Mouse (Mus musculus): ENCODE data around the gene Npnt.

Gene Npnt

DNA sequence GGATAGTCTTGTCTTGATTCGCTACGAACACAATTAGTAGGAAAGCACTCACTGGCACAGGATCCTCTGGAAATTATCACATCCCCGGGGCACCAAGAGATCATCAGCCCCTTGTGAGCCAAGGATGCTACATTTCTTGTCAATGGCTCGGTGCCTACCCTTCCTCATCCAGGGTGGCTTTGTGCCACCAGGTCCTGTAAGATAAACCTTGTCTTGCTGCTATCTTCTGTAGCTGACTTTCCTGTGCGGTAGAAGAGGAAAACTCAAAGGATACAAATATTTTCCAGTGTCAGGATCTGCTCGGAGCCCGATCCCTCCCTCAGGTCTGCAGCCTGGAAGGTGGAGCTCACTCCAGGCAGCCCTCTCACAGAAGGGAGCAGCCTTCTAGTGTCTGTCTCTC is 90.5 kb downstream of the Npnt start:
- no peak for DNase-seq (ENCODE audit: low read depth, low spot score)

DNA sequence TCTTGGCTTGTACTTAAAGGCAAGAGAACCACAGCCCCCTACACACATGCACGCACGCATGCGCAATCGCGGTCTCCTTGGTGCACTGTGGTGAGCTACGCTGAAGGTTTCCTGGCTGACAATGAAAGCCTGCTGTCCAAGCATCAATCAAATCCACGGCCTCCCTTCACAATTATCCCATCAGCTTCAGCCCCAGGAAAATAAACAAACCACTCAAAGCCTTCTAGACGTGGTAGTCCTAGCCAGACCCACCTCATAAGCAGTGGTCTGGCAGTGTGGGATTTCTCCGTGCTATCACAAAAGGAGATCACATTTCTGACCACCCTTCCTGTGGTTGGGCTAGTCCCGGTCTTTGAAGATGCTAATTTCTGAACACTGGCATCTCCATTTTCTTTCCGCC is 91.2 kb downstream of the Npnt start:
- no peak for DNase-seq (ENCODE audit: low read depth, low spot score)

DNA sequence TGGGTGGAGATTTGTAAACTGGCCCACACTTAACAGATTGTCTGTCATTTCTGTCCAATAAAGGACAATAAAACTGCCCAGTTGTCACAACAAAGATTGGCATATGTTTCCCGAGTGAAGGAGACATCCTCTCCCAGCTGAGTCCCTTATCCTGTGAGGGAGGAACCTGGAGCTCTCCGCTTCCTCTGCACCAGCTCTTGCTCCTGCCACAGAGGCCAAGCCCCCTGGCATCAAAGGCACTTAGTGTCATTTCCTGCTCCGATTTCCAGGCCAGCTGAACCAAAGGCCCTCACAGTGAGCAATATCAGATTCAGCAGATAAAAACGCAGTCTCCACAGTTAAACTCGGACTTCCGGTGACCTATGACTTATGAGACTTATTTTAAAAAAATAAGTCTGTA is 93.4 kb downstream of the Npnt start:
- DNase-seq (ENCODE audit: low read depth, low spot score), result no peak

DNA sequence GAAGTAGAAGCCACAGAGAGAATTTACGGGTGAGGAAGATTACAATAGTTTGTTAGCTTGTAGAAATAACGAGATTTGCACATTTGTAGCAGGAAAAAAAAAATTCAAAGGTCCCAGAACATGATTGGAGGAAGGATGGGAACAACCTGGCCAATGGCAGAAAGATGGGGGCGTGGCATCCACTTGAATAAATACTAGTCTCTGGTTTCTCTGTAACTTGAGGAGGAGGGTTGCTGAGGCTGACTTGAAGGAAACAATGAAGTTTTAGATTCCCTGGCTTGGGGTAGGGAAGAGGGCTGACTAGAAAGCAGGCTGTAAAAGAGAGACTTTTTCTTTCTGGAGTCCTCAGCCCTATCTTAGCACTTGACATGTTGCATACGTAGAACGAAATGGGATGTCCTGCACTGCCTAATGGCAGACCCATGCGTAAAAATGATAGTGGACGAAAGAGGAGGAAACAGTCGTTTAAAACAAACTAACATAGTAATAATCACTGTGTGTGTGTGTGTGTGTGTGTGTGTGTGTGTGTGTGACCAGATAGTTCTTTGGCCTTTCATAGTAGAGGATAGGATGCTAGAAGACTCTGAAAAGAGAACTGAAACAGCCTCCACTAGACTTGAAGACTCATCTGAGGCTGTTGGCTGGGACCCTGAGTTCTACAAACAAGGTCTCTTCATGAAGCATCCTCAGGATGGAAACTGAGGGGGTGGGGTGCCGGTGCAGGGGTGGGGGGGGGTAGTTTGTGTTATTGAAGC is 94.5 kb downstream of the Npnt start:
- no peak for DNase-seq (ENCODE audit: low read depth, low spot score)

DNA sequence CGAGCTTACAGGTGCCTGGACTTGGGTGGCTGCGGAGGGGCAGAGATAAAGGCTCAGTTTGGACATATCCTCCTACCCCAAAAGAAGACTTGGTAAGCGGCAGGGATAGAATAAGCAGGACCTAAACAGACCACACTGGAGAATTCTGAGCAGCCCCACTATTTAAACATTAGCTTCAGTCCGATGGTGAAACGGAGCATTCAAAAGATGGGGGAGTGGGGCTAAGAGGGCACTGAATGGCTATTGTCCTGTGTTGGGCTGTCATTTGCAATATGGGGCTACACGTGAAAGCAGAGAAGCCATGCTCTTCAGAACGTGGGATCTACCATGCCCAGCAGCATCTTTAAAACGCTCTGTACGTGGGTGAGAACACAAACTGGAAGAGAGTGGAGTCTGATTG is 95.8 kb downstream of the Npnt start:
- DNase-seq (ENCODE audit: low read depth, low spot score), result no peak

DNA sequence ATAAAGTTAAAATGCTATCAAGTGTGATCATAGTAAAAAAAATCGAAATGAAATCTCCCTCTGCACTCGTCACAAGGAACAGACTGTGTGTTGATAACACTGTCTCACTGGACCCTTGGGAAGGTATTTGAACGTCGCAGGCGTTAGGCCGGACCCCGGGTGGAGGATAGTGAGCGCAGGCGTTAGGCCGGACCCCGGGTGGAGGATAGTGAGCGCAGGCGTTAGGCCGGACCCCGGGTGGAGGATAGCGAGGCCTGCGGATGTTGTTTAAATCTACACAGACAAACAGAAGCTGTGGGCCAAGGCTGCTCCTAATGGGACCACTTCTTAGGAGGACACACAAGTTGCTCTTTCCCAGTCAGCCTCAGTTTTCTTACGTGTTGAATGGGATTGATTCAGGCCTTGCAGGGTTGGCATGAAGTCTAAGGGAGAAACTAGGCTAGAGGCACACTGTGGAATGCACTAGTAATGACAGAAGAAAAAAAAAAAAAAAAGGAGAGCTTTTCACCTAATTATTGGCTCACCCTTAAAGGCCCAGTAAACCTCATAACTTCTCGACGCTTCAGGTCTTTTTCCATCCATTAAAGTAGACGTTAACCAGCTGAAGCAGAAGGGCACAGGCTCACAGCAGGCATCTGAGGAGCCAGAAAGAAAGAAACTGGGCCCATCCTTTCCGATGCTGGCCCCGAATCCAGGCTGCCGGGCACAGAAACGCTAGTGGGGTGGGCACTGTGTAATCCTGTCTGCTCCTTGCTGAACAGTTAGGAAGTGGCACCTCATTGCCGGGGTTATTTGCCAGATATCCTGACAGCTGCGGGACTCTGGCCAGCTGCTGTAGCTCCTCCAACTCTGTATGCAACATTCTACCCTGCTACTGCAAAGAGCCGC is 98.0 kb downstream of the Npnt start:
- DNase-seq (ENCODE audit: low read depth, low spot score), result no peak

DNA sequence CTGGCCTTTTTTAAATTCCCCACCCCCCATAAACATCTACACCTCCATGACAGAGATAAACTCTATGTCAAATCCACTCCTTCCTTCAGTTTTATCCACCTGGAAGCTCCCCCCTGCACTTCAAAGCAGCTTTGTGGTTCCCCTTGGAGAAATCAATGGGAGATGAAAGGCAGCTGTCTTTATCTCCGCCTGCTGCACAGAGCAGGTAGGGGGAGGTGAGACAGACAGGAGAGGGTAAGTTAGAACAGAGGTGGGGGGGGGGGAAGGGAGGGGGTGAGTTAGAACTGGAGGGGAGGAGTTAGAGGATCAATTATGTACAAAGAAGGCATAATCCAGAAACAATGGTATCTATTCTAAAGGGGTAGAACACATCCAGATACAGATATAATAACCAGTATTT is 98.7 kb downstream of the Npnt start:
- DNase-seq (ENCODE audit: low read depth, low spot score), result no peak

DNA sequence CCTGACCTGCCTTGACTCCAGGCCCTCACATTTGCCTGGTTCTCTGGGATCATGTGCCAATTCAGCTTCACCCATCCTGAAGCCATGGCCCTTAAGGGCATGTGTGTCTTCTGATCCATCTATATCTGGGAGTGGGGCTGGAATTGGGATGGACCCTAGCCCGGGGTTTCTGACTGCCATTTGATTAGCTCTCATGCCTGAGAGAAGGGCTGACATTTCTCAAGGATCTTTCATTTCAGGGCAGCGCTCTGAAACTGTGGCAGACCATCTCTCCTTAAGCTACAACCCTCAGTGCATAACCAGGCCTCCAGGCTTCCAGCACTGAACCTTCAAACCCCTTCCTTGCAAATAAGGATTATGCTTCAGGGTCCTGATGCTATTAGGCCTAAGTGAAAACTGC is 99.7 kb downstream of the Npnt start:
- no peak for DNase-seq (ENCODE audit: low read depth, low spot score)

DNA sequence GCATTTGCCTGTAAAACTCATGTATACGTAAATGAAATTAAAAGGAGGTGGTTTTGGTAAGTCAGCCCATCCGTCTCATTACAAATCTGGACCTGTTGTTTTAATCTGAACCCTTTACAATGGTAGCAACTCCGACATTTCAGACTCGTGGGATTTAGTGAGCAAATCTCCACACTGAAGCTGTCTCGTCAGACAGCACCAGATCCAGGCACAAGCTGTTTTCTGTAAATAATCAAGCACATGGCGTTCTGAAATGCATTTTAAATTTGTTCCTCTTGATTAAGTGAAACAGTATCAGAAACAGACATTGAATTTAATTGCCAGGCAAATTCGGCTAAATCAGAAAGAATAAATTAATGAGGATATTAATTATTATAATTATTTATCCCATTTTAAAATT is 100.4 kb downstream of the Npnt start:
- DNase-seq (ENCODE audit: low read depth, low spot score), result no peak

DNA sequence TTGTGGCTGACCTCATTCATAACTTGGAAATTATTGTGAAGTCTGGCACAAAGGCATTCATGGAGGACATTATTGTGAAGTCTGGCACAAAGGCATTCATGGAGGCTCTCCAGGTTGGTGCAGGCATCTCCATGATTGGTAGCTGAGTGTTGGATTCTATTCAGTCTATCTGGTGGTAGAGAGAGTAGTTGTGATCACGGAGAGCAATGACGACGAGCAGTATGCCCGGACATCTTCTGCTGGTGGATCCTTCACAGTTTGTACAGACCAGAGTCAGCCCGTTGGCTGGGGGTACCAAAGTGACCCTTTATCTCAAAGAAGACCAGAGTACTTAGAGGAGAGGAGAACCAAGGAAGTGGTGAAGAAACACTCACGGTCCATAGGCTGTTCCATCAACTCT is 107.4 kb downstream of the Npnt start:
- no peak for DNase-seq (ENCODE audit: low read depth, low spot score)

DNA sequence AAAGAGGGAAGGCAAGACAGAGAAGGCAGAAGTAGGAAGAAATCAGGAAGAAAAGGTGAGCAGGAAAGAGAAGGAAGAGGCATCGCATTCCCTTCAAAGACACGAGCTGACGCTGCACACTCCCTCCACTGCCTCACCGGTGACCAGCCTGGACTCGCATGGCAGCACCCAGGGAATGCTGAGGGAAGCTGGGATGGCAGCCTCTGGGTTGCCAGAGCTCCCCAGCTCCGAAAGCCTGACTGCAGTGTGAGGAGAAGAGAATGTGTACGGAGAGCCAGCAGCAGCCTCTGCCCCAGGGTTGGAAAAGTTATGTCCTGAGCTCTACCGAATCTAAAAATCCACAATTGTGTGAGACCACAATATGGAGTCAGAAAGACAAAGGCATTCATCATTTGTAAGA is 110.6 kb downstream of the Npnt start:
- DNase-seq (ENCODE audit: low read depth, low spot score), result no peak

DNA sequence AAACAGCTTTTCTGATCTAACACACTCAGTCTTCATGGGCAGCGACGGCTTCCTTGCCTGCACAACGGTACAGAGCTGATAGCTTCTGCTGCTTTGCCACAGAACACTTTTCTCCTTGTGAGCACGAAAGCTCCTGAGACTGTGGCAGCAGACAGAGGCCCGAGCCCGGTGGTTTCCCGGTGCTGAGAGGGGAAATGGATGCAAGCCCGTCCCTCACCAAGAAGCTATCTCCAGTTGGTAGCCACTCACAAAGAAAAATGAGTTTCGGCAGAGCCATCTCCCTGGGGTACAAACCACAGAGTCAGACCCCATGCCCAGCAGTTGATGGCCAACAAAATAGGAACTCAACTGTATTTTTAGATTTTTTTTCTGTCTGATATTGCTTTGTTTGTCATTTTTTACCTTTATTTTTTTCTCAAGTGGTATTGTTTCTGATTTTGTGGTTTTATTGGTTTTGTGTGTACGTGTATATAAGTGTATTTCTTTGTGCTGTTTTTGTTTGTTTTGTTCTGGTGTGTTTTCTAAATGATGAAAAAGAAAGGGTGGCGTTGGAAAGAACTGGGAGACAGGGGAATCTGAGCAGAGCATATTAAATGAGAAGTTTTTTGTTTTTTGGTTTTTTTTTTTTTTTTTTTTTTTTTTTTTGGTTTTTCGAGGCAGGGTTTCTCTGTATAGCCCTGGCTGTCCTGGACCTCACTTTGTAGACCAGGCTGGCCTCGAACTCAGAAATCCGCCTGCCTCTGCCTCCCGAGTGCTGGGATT is 111.3 kb downstream of the Npnt start:
- DNase-seq (ENCODE audit: low read depth, low spot score), result no peak

DNA sequence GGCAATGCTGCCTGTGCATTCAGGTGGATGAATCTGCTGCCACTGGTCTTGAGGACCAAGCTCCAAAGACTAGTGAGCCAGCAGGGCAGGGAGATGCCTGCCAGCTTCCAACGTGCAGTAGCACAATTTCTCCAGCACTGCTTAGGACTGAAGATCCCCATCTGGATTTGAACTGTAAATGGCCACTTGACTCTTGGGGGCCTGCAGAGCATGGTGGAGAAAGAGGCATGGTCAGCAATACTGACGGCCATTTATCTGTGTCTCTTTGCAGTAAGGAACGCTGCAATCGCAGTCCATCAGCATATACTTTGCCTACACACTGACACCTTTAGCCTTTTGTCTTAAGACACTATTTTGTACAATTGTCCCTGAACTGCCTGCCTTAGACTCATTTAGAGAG is 113.0 kb downstream of the Npnt start:
- no peak for DNase-seq (ENCODE audit: low read depth, low spot score)

DNA sequence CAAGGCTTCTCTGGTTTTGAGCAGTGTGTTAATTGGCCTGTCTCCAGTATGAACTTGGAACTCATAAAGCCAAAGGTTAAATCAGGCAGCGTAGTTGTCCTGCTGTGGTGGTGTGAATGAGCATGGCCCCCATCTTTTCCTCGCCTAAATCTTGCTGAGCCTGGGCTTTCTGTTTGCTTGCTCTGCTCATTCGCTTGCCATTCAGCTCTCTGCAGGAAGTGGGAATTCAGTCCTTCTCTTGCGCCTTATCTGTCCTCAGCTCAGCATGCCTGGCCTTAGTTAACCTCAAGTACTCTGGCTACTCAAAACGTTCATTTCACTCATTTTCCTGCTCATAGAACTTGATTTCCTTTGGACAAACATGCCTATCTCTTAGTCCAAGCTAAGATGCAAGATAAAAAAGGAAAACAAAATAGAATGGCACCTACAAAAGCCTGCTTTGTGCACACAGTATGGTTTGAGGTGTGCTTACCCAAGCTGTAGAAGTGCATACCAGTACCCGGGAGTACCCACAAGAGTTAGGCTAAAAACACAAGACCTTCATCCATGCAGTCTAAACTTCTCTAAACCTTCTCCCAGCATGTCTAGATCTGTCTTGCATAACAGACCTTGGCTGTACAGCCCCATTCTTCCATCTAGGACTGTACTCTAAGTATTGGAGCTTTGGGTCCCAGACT is 114.8 kb downstream of the Npnt start:
- DNase-seq (ENCODE audit: low read depth, low spot score), result no peak
